Mouse (Mus musculus) small intestine, adult 2 months (tissue): Measurements from ENCODE around the gene Glb1l. TPM values are rescaled to one million over a fixed set of nuclear protein-coding genes. Genes with fewer than 3 reads are reported as not detected.

Experiments
- H3K27ac ChIP-seq: fragments of 200-500 bp; 2 replicates; pipeline ENCODE4 v1.5.1; 2012; ENCODE audit warnings: low read depth, low read length, control low read depth, inconsistent platforms; ENCODE audit not compliant: insufficient read depth
- H3K27me3 ChIP-seq: fragments of 200-500 bp; 2 replicates; pipeline ENCODE4 v1.6.1; 2012; ENCODE audit warnings: mild to moderate bottlenecking, moderate library complexity, low read length, inconsistent platforms; ENCODE audit not compliant: control insufficient read depth, insufficient read depth
- H3K36me3 ChIP-seq: fragments of 200-500 bp; 2 replicates; pipeline ENCODE4 v1.6.1; 2012; ENCODE audit warnings: mild to moderate bottlenecking, low read length, control low read depth, inconsistent platforms; ENCODE audit not compliant: control insufficient read depth, insufficient read depth
- H3K4me1 ChIP-seq: fragments of 200-500 bp; 2 replicates; pipeline ENCODE4 v1.6.1; 2012; ENCODE audit warnings: low read length, inconsistent platforms, mixed read lengths; ENCODE audit not compliant: control insufficient read depth, insufficient read depth, insufficient read length
- H3K4me3 ChIP-seq: fragments of 200-500 bp; 2 replicates; pipeline ENCODE4 v1.5.1; 2012; ENCODE audit warnings: low read depth, mild to moderate bottlenecking, control low read depth, inconsistent platforms, low read length, moderate library complexity
- CTCF ChIP-seq: fragments of 200-500 bp; IDR thresholded peaks from 2 replicates; pipeline ENCODE4 v1.5.1; 2012; ENCODE audit warnings: low read depth, mild to moderate bottlenecking, control low read depth, inconsistent platforms, low read length, moderate library complexity, mixed read lengths; ENCODE audit not compliant: insufficient replicate concordance, insufficient read length; ENCODE audit errors: extremely low read depth
- POLR2A ChIP-seq: fragments of 200-500 bp; IDR thresholded peaks from 2 replicates; pipeline ENCODE4 v1.6.1; 2012; ENCODE audit warnings: low read depth, mild to moderate bottlenecking, control low read depth, inconsistent platforms, low read length, moderate library complexity
- WGBS: fragments of 180-500 bp; shearing (Covaris S2); methylation state at CpG from one replicate; pipeline ENCODE4 v1.1.7; 2018; 5-methylcytosine and 5-hydroxymethylcytosine counted together
- polyA plus RNA-seq: library from polyadenylated mRNA; depleted of rRNA; stranded (reverse); fragments of >200 nt; gene quantifications from 2 replicates; pipeline ENCODE4 v1.2.3, GENCODE M21; 2012

The Glb1l gene
- polyA plus RNA-seq, 1 experiment: 1.1 TPM

- Histone ChIP-seq H3K27ac (peak within 1 kb of the TSS; percentile 97), H3K27me3 (no peaks in the 10 kb centered on the region), H3K36me3 (peaks cover 27% of the 10 kb centered on the region), H3K4me1 (peaks cover 9% of the 10 kb centered on the region), H3K4me3 (peak within 1 kb of the TSS; percentile 78)
- under 1% methylated on average over 56 of the region's 56 CpGs for WGBS
- TF ChIP-seq CTCF: no peak
- TF ChIP-seq POLR2A: peak; percentile 49; the same call in 1 of the 2 replicates
Measured at GRCm38 (mm10) chr1:75191622-75192402, 18.8 kb downstream of the Glb1l start, which contains the start of the genes Ankzf1 and Atg9a. TSS of gene Ankzf1 (plus strand) at chr1:75192151. TSS of gene Atg9a (minus strand) at chr1:75192196.

GRCm38 (mm10) chr1:75191258-75191621 is 19.4 kb downstream of the Glb1l start:
- WGBS: 37% methylated on average over 5 of the region's 5 CpGs
- TF ChIP-seq CTCF: no peak
- Histone ChIP-seq H3K4me1 (peaks cover 9% of the 10 kb centered on the region), H3K27ac (no peak overlapping the region), H3K4me3 (peak overlapping the region; percentile 78), H3K36me3 (peaks cover 27% of the 10 kb centered on the region), H3K27me3 (no peaks in the 10 kb centered on the region)

- no peak for TF ChIP-seq POLR2A
- no peak for TF ChIP-seq CTCF
- no peak overlapping the region for H3K27ac ChIP-seq
- H3K36me3 ChIP-seq: peaks cover 27% of the 10 kb centered on the region
- H3K27me3 ChIP-seq: no peaks in the 10 kb centered on the region
- 41% methylated on average over 2 of the region's 2 CpGs for WGBS
- H3K4me1 ChIP-seq: peaks cover 9% of the 10 kb centered on the region
- no peak overlapping the region for H3K4me3 ChIP-seq
Measured at GRCm38 (mm10) chr1:75190577-75190976, 20.0 kb downstream of the Glb1l start.

- TF ChIP-seq CTCF: no peak
- TF ChIP-seq POLR2A: no peak
- H3K27me3 ChIP-seq: no peaks in the 10 kb centered on the region
- peaks cover 47% of the 10 kb centered on the region for H3K36me3 ChIP-seq
- WGBS: 91% methylated on average over 2 of the region's 2 CpGs
- H3K27ac ChIP-seq: no peak overlapping the region
- H3K4me1 ChIP-seq: peaks cover 6% of the 10 kb centered on the region
- H3K4me3 ChIP-seq: no peak overlapping the region
Measured at GRCm38 (mm10) chr1:75187914-75188483, 22.6 kb downstream of the Glb1l start.

- TF ChIP-seq POLR2A: no peak
- no peak for TF ChIP-seq CTCF
- Histone ChIP-seq H3K4me1 (peaks cover 6% of the 10 kb centered on the region), H3K36me3 (peaks cover 55% of the 10 kb centered on the region)
Measured at GRCm38 (mm10) chr1:75187126-75187525, 23.5 kb downstream of the Glb1l start.

GRCm38 (mm10) chr1:75185495-75185894 is 25.1 kb downstream of the Glb1l start:
- H3K4me1 ChIP-seq: peaks cover 12% of the 10 kb centered on the region
- no peak overlapping the region for H3K4me3 ChIP-seq
- WGBS: 76% methylated on average over 11 of the region's 11 CpGs
- H3K27ac ChIP-seq: no peak overlapping the region
- H3K36me3 ChIP-seq: peaks cover 56% of the 10 kb centered on the region
- TF ChIP-seq CTCF (no peak), POLR2A (no peak)
- H3K27me3 ChIP-seq: no peaks in the 10 kb centered on the region

More at GRCm38 (mm10) chr1:75187126-75187525, 23.5 kb downstream of the Glb1l start:
- no peaks in the 10 kb centered on the region for H3K27me3 ChIP-seq
- no peak overlapping the region for H3K4me3 ChIP-seq
- no peak overlapping the region for H3K27ac ChIP-seq

- peak; percentile 34; the same call in 1 of the 2 replicates for TF ChIP-seq CTCF
- no peak for TF ChIP-seq POLR2A
- H3K4me1 ChIP-seq: peaks cover 12% of the 10 kb centered on the region
- no peak overlapping the region for H3K27ac ChIP-seq
- H3K36me3 ChIP-seq: peaks cover 47% of the 10 kb centered on the region
- no peak overlapping the region for H3K4me3 ChIP-seq
- 78% methylated on average over 4 of the region's 4 CpGs for WGBS
- H3K27me3 ChIP-seq: no peaks in the 10 kb centered on the region
Measured at GRCm38 (mm10) chr1:75182160-75182559, 28.5 kb downstream of the Glb1l start.

- TF ChIP-seq POLR2A (no peak), CTCF (no peak)
- Histone ChIP-seq H3K4me1 (peaks cover 12% of the 10 kb centered on the region), H3K27me3 (no peaks in the 10 kb centered on the region), H3K27ac (no peak overlapping the region), H3K4me3 (no peak overlapping the region), H3K36me3 (peaks cover 42% of the 10 kb centered on the region)
- whole genome bisulfite sequencing: 92% methylated on average over 4 of the region's 4 CpGs
Measured at GRCm38 (mm10) chr1:75181377-75181870, 29.2 kb downstream of the Glb1l start.
